Mouse (Mus musculus): ENCODE results near the gene Gm3371. TPM values are rescaled to one million over a fixed set of nuclear protein-coding genes. Genes with fewer than 3 reads are reported as not detected.
"Not testable (repeated sequence)": the region's sequence is repeated elsewhere in the genome, so short reads cannot be mapped to it uniquely, and the experiment has no call there.

The Gm3371 gene
- not detected in 2 replicates for polyA plus RNA-seq (2015; fragmentation: Nextera tagmentation; extraction: Ambion mirVana)

GRCm38 (mm10) chr14:44410588-44410987, at the start of gene Gm3371:
Gm3371 (minus strand) TSS chr14:44410688.
- H3K27me3 ChIP-seq; H3K9ac ChIP-seq (replicated peaks); H3K9me3 ChIP-seq; H3K4me1 ChIP-seq (replicated peaks); H3K4me3 ChIP-seq (replicated peaks); H3K27ac ChIP-seq; ATAC-seq; H3K4me2 ChIP-seq (replicated peaks); H3K36me3 ChIP-seq: not testable (repeated sequence)
- WGBS, result no CpG with 5 or more reads among the region's 2 CpGs

- not testable (repeated sequence) for H3K4me2 ChIP-seq (replicated peaks); ATAC-seq; H3K36me3 ChIP-seq; H3K27me3 ChIP-seq; H3K9ac ChIP-seq (replicated peaks); H3K9me3 ChIP-seq; H3K27ac ChIP-seq; H3K4me3 ChIP-seq (replicated peaks); H3K4me1 ChIP-seq (replicated peaks)
- 95% methylated on average over 3 of the region's 3 CpGs for WGBS
These were observed 22.8 kb upstream of the Gm3371 start, which contains the start of gene Gm8232 for GRCm38 (mm10) chr14:44433335-44433734. Gm8232 (plus strand) TSS chr14:44433635.

GRCm38 (mm10) chr14:44384233-44384632, 26.3 kb downstream of the Gm3371 start:
- not testable (repeated sequence) for H3K27ac ChIP-seq; H3K36me3 ChIP-seq; H3K4me3 ChIP-seq (replicated peaks); H3K4me2 ChIP-seq (replicated peaks); H3K4me1 ChIP-seq (replicated peaks); H3K27me3 ChIP-seq; H3K9me3 ChIP-seq; ATAC-seq; H3K9ac ChIP-seq (replicated peaks)
- 84% methylated on average over 4 of the region's 4 CpGs for WGBS

- H3K9ac ChIP-seq (replicated peaks); H3K36me3 ChIP-seq; H3K27me3 ChIP-seq; H3K4me2 ChIP-seq (replicated peaks); ATAC-seq; H3K27ac ChIP-seq; H3K9me3 ChIP-seq; H3K4me1 ChIP-seq (replicated peaks); H3K4me3 ChIP-seq (replicated peaks): not testable (repeated sequence)
- WGBS, result 96% methylated on average over 4 of the region's 4 CpGs
These were observed 45.4 kb downstream of the Gm3371 start, which contains the start of gene Gm8229 for GRCm38 (mm10) chr14:44365057-44365456. Gm8229 (plus strand) TSS chr14:44365357.

GRCm38 (mm10) chr14:44362301-44362700, 48.2 kb downstream of the Gm3371 start:
- not testable (repeated sequence) for H3K9me3 ChIP-seq; H3K36me3 ChIP-seq; H3K27ac ChIP-seq; H3K27me3 ChIP-seq; ATAC-seq; H3K4me1 ChIP-seq (replicated peaks); H3K4me2 ChIP-seq (replicated peaks); H3K4me3 ChIP-seq (replicated peaks); H3K9ac ChIP-seq (replicated peaks)

GRCm38 (mm10) chr14:44361416-44361815, 49.1 kb downstream of the Gm3371 start:
- H3K36me3 ChIP-seq; H3K27me3 ChIP-seq; H3K4me2 ChIP-seq (replicated peaks); H3K4me3 ChIP-seq (replicated peaks); H3K27ac ChIP-seq; H3K4me1 ChIP-seq (replicated peaks); H3K9me3 ChIP-seq; ATAC-seq; H3K9ac ChIP-seq (replicated peaks): not testable (repeated sequence)
- 44% methylated on average over 2 of the region's 2 CpGs for WGBS

Other genes with a start within 250 kb of the Gm3371 start
- not detected in 2 replicates for gene Gm8212, start 213.0 kb downstream of the Gm3371 start, polyA plus RNA-seq (2015; fragmentation: Nextera tagmentation; extraction: Ambion mirVana)
- gene 4930503E14Rik, start 197.4 kb downstream of the Gm3371 start, polyA plus RNA-seq (2015; fragmentation: Nextera tagmentation; extraction: Ambion mirVana), result not detected in 2 replicates
- gene Gm8220, start 125.1 kb downstream of the Gm3371 start, polyA plus RNA-seq (2015; fragmentation: Nextera tagmentation; extraction: Ambion mirVana), result not detected in 2 replicates
- not detected in 2 replicates for gene Gm5930, start 72.1 kb downstream of the Gm3371 start, polyA plus RNA-seq (2015; fragmentation: Nextera tagmentation; extraction: Ambion mirVana)
- gene Gm8229, start 45.3 kb downstream of the Gm3371 start, polyA plus RNA-seq (2015; fragmentation: Nextera tagmentation; extraction: Ambion mirVana), result not detected in 2 replicates
- not detected in 2 replicates for gene Gm8232, start 22.9 kb upstream of the Gm3371 start, polyA plus RNA-seq (2015; fragmentation: Nextera tagmentation; extraction: Ambion mirVana)
- gene BC061237, start 81.8 kb upstream of the Gm3371 start, polyA plus RNA-seq (2015; fragmentation: Nextera tagmentation; extraction: Ambion mirVana), result not detected in 2 replicates
- not detected in 2 replicates for gene Gm17093, start 107.6 kb upstream of the Gm3371 start, polyA plus RNA-seq (2015; fragmentation: Nextera tagmentation; extraction: Ambion mirVana)
- not detected in 2 replicates for gene Gm8247, start 172.5 kb upstream of the Gm3371 start, polyA plus RNA-seq (2015; fragmentation: Nextera tagmentation; extraction: Ambion mirVana)
- gene Gm5624, start 217.2 kb upstream of the Gm3371 start, polyA plus RNA-seq (2015; fragmentation: Nextera tagmentation; extraction: Ambion mirVana), result not detected in 2 replicates